Mouse (Mus musculus) MEL (cell line): ENCODE measurements around the gene Cdkl2.

Source experiments
- CTCF ChIP-seq, 3 experiments: IDR thresholded peaks in 2 of 3; conservative IDR thresholded peaks in 1 of 3; 2 replicates each; pipeline ENCODE4 v1.5.1; 2011 to 2012; ENCODE audit warnings: low read length in 3 of 3, low read depth in 2 of 3, mild to moderate bottlenecking in 2 of 3, improper control_type of control experiment in 1 of 3, inconsistent platforms in 1 of 3, mixed read lengths in 1 of 3, moderate library complexity in 1 of 3; ENCODE audit not compliant: control insufficient read depth in 1 of 3, insufficient read depth in 1 of 3, poor library complexity in 1 of 3, severe bottlenecking in 1 of 3
- EP300 ChIP-seq, 2 experiments: IDR thresholded peaks; 2 replicates each; pipeline ENCODE4 v1.6.1; 2011; ENCODE audit warnings: improper control_type of control experiment in 2 of 2, low read length in 2 of 2, low read depth in 1 of 2, mild to moderate bottlenecking in 1 of 2
- ETS1 ChIP-seq: IDR thresholded peaks from 2 replicates; pipeline ENCODE4 v1.6.1; 2012; ENCODE audit warnings: low read depth, mild to moderate bottlenecking, inconsistent platforms, low read length, improper control_type of control experiment, moderate library complexity
- HCFC1 ChIP-seq: IDR thresholded peaks from 2 replicates; pipeline ENCODE4 v1.6.1; 2012; ENCODE audit warnings: low read depth, mild to moderate bottlenecking, inconsistent platforms, low read length, improper control_type of control experiment, moderate library complexity
- POLR2A ChIP-seq, 2 experiments: IDR thresholded peaks; 2 replicates each; pipeline ENCODE4 v1.6.1; 2011 to 2012; ENCODE audit warnings: low read length in 2 of 2, mild to moderate bottlenecking in 2 of 2, control low read depth in 1 of 2, improper control_type of control experiment in 1 of 2, low read depth in 1 of 2, moderate library complexity in 1 of 2; ENCODE audit not compliant: control insufficient read depth in 1 of 2, insufficient read depth in 1 of 2, poor library complexity in 1 of 2
- TAL1 ChIP-seq: IDR thresholded peaks from 2 replicates; pipeline ENCODE4 v1.6.1; 2012; ENCODE audit warnings: mild to moderate bottlenecking, inconsistent platforms, low read length, moderate library complexity, mixed read lengths
- UBTF ChIP-seq: IDR thresholded peaks from 2 replicates; pipeline ENCODE4 v1.6.1; 2012; ENCODE audit warnings: low read depth, mild to moderate bottlenecking, inconsistent platforms, low read length, improper control_type of control experiment, moderate library complexity, borderline replicate concordance; ENCODE audit not compliant: insufficient read depth

- no peak for TF ChIP-seq CTCF (IDR thresholded peaks at IDR 0.05 in 2 of 3, conservative IDR thresholded peaks at IDR 0.05 in 1 of 3; ENCODE audit: control insufficient read depth in 1 of 3, insufficient read depth in 1 of 3, low read depth in 2 of 3, low read length in 3 of 3, poor library complexity in 1 of 3, severe bottlenecking in 1 of 3)
- no peak for TF ChIP-seq POLR2A (IDR thresholded peaks at IDR 0.05; ENCODE audit: control insufficient read depth in 1 of 2, insufficient read depth in 1 of 2, low read depth in 1 of 2, low read length in 2 of 2, poor library complexity in 1 of 2)
- no peak for TF ChIP-seq TAL1
- TF ChIP-seq EP300 (IDR thresholded peaks at IDR 0.05; ENCODE audit: low read depth in 1 of 2, low read length in 2 of 2): no peak
- no peak for TF ChIP-seq ETS1
- TF ChIP-seq UBTF: no peak
- TF ChIP-seq HCFC1: no peak
Measured at GRCm38 (mm10) chr5:91985721-91986120, 58.0 kb downstream of the Cdkl2 start.
